Mouse (Mus musculus) ES-Bruce4 (cell line): ENCODE data around the gene Iqcb1. TPM values are rescaled to one million over a fixed set of nuclear protein-coding genes. Genes with fewer than 3 reads are reported as not detected.
A peak's percentile ranks its signal among the peaks of the same experiment; 100 is the strongest.

Experiments
- H3K27ac ChIP-seq: 2 replicates; pipeline ENCODE4 v1.5.1; 2012; ENCODE audit warnings: low read length, inconsistent platforms; ENCODE audit not compliant: insufficient read depth
- H3K27me3 ChIP-seq: 2 replicates; pipeline ENCODE4 v1.6.1; 2012; ENCODE audit warnings: mild to moderate bottlenecking, low read length, inconsistent platforms; ENCODE audit not compliant: control insufficient read depth, poor library complexity, insufficient read depth, severe bottlenecking
- H3K36me3 ChIP-seq: 2 replicates; pipeline ENCODE4 v1.6.1; 2012; ENCODE audit warnings: inconsistent platforms, mild to moderate bottlenecking, low read length, moderate library complexity; ENCODE audit not compliant: control insufficient read depth, poor library complexity, insufficient read depth, severe bottlenecking
- H3K4me1 ChIP-seq: one replicate; pipeline ENCODE4 v1.8.1; 2011; ENCODE audit warnings: low read length; ENCODE audit not compliant: control insufficient read depth, insufficient read depth
- H3K4me3 ChIP-seq: 2 replicates; pipeline ENCODE4 v1.5.1; 2011; ENCODE audit warnings: low read depth, mild to moderate bottlenecking, low read length
- H3K9ac ChIP-seq: 2 replicates; pipeline ENCODE4 v1.6.1; 2012; ENCODE audit warnings: low read depth, mild to moderate bottlenecking, inconsistent platforms; ENCODE audit not compliant: poor library complexity, severe bottlenecking
- H3K9me3 ChIP-seq: replicated peaks from 2 replicates; pipeline ENCODE4 v1.6.1; 2012; ENCODE audit warnings: mild to moderate bottlenecking, low read length, inconsistent platforms; ENCODE audit not compliant: control insufficient read depth, poor library complexity, insufficient read depth, severe bottlenecking
- CTCF ChIP-seq: IDR thresholded peaks from one replicate; pipeline ENCODE4 v1.8.1; 2011; ENCODE audit warnings: low read depth, low read length
- EP300 ChIP-seq: IDR thresholded peaks from 2 replicates; pipeline ENCODE4 v1.6.1; 2011; ENCODE audit warnings: low read depth, low read length; ENCODE audit not compliant: insufficient read depth
- POLR2A ChIP-seq: IDR thresholded peaks from one replicate; pipeline ENCODE4 v1.8.1; 2011; ENCODE audit warnings: low read length; ENCODE audit not compliant: insufficient read depth
- polyA plus RNA-seq: library from polyadenylated mRNA; stranded (reverse); fragments of >200 nt; gene quantifications from 2 replicates; pipeline ENCODE4 v1.2.4, GENCODE M21; 2011; ENCODE audit warnings: low read depth; ENCODE audit not compliant: missing spikeins, insufficient read depth, insufficient read length

The Iqcb1 gene
- polyA plus RNA-seq, 1 experiment: 63.9 TPM

DNA sequence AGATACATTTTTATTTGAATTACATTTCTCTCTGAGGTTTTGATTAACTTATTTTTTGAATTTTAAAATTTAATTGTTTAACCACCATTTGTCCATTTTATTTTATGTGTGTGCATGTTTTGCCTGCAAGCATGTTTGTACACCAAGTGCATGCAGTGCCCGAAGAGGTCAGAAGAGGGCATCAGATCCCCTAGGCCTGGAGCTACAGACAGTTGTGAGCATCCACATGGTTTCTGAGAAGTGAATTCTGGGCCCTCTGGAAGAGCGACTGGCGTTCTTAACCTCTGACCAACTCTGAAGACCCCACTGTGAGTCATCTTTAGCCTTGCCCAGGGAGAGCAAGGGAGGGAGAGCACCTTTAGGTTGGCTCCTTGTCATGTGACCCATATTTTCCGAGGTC is 56.7 kb downstream of the Iqcb1 start:
- Histone ChIP-seq H3K9ac (no peak overlapping the region), H3K4me1 (no peaks in the 10 kb centered on the region), H3K9me3 (no peaks in the 10 kb centered on the region), H3K27me3 (no peaks in the 10 kb centered on the region), H3K36me3 (0 out of 2 replicates have a peak, but pooled peaks cover 2% of the 10 kb centered on the region), H3K27ac (no peak overlapping the region), H3K4me3 (no peak overlapping the region)
- TF ChIP-seq CTCF (peak; percentile 64), POLR2A (no peak), EP300 (no peak)

DNA sequence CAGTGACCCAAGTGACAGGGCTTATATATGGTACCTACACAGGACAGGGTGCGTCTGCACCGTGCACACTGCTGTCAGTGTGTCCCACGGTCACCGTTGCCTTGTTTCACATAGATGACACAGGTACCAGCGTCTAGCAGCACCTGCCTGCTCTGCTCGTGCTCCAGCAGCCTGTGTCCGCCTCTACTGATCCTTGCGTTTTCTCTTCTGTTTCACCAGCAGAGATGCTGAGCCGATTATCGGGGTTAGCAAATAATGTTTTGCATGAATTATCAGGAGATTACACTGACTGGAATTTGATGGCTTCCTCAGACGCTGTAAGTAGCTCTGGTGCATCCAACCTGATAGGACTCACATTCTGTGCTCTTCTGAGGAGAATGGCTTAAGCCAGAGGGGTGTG is 57.7 kb downstream of the Iqcb1 start:
- no peak overlapping the region for H3K4me3 ChIP-seq
- H3K4me1 ChIP-seq: no peaks in the 10 kb centered on the region
- no peak overlapping the region for H3K27ac ChIP-seq
- TF ChIP-seq CTCF: no peak
- TF ChIP-seq POLR2A: no peak
- TF ChIP-seq EP300: no peak
- 0 out of 2 replicates have a peak, but pooled peaks cover 2% of the 10 kb centered on the region for H3K36me3 ChIP-seq
- H3K9me3 ChIP-seq: no peaks in the 10 kb centered on the region
- H3K9ac ChIP-seq: no peak overlapping the region
- H3K27me3 ChIP-seq: no peaks in the 10 kb centered on the region

DNA sequence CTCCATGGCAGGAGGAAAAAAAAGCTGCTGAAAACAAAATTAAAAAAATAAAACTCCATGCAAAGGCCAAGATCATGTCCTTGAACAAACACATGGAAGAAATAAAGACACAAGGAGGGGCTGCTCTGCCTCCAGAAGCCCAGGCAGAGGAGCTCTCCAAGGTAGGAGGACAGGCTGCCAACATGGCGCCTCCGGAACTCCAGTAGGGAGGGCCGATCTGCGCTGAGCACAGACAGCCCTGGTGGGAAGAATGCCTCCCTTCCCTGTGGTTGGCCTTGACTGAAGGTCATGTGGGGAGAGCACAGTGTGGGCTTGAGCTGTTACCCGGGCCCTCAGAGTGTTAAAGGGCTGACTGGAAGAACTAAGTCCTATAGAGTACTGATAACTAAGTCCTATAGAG is 59.4 kb downstream of the Iqcb1 start:
- no peaks in the 10 kb centered on the region for H3K27me3 ChIP-seq
- H3K36me3 ChIP-seq: 0 out of 2 replicates have a peak, but pooled peaks cover 2% of the 10 kb centered on the region
- H3K4me3 ChIP-seq: no peak overlapping the region
- no peak for TF ChIP-seq EP300
- TF ChIP-seq CTCF: peak; percentile 8
- H3K4me1 ChIP-seq: no peaks in the 10 kb centered on the region
- H3K27ac ChIP-seq: no peak overlapping the region
- no peaks in the 10 kb centered on the region for H3K9me3 ChIP-seq
- no peak overlapping the region for H3K9ac ChIP-seq

DNA sequence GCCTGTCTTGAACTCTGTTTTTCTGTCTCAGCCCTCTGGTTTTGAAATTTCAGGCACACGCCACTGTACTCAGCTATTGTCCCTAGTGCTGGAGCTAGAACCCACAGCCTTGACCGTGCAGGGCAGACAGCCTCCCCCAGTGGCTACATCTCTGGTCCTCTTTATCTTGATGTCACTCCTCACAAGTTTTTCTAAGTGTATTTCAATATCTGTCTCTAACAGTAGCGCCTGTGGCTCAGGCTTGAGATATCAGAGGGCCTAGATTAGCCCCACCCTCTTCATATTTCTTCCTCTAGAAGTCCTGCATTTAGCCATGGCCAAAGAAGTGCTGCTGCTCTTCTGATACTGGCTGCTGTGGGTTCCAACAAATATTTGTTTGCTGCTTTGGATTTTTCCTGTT is 62.4 kb downstream of the Iqcb1 start:
- no peak overlapping the region for H3K4me3 ChIP-seq
- 0 out of 2 replicates have a peak, but pooled peaks cover 2% of the 10 kb centered on the region for H3K36me3 ChIP-seq
- no peak for TF ChIP-seq POLR2A
- TF ChIP-seq CTCF: no peak
- TF ChIP-seq EP300: no peak
- no peaks in the 10 kb centered on the region for H3K27me3 ChIP-seq
- no peak overlapping the region for H3K9ac ChIP-seq
- no peaks in the 10 kb centered on the region for H3K9me3 ChIP-seq
- no peaks in the 10 kb centered on the region for H3K4me1 ChIP-seq
- no peak overlapping the region for H3K27ac ChIP-seq

DNA sequence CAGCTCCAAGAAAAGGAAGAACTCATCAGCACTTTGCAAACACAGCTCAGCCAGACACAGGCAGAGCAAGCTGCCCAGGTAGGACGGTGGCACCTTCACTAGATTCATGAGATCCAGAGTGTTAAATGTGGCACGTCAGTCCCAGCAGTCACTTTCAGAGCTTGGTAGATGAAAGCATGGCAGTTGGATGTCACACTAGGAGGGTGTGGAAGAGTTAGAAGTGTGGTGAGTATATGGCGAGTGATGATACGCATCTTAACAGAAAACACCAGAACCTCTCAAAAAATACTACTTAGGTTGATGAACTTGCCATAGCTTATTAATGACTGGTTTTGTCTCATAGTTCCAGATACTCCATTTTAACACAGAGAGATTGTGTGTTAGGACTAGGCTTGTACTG is 63.2 kb downstream of the Iqcb1 start:
- Histone ChIP-seq H3K27me3 (no peaks in the 10 kb centered on the region), H3K36me3 (no peaks in the 10 kb centered on the region), H3K9ac (no peak overlapping the region), H3K27ac (no peak overlapping the region), H3K4me3 (no peak overlapping the region), H3K9me3 (no peaks in the 10 kb centered on the region), H3K4me1 (no peaks in the 10 kb centered on the region)
- TF ChIP-seq POLR2A (no peak), EP300 (no peak), CTCF (no peak)

DNA sequence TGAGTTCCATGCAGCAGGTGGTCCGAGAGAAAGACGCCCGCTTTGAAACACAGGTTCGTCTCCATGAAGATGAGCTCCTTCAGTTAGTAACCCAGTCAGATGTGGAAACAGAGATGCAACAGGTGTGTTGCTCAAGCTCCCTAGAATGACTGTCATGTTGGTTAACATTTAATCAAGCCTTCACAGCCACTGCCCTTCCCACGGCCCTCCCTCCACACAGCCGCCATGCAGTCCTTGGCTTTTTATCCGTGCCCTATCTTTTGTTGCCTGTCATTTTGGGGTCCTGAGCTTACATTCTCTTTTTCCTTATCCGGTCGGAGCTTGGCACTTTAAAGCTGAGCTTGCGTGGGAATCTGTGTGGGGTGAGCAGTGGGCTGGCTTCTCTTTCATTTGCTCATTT is 65.1 kb downstream of the Iqcb1 start:
- Histone ChIP-seq H3K27me3 (no peaks in the 10 kb centered on the region), H3K4me1 (no peaks in the 10 kb centered on the region), H3K4me3 (no peak overlapping the region), H3K9ac (no peak overlapping the region), H3K27ac (no peak overlapping the region), H3K36me3 (no peaks in the 10 kb centered on the region), H3K9me3 (no peaks in the 10 kb centered on the region)
- no peak for TF ChIP-seq CTCF
- no peak for TF ChIP-seq POLR2A
